Mouse (Mus musculus) liver, embryonic 12.5 days (tissue): Measurements from ENCODE around the gene Nlgn2. TPM values are rescaled to one million over a fixed set of nuclear protein-coding genes. Genes with fewer than 3 reads are reported as not detected.

ENCODE experiments used
- ATAC-seq: fragments of 200-750 bp; cut with Nextera tagmentation; 2 replicates; pipeline ENCODE4 v1.8.0; 2017; ENCODE audit warnings: moderate number of reproducible peaks, mild to moderate bottlenecking, moderate library complexity
- H3K27ac ChIP-seq: fragments of 300-500 bp; sonication (generic); 2 replicates; pipeline ENCODE4 v1.5.1; 2016; ENCODE audit warnings: mild to moderate bottlenecking
- H3K27me3 ChIP-seq: fragments of 300-500 bp; sonication (generic); replicated peaks from 2 replicates; pipeline ENCODE4 v1.6.1; 2016; ENCODE audit warnings: mild to moderate bottlenecking, moderate library complexity
- H3K36me3 ChIP-seq: fragments of 300-500 bp; sonication (generic); 2 replicates; pipeline ENCODE4 v1.6.1; 2016; ENCODE audit warnings: mild to moderate bottlenecking, moderate library complexity
- H3K4me1 ChIP-seq: fragments of 300-500 bp; sonication (generic); 2 replicates; pipeline ENCODE4 v1.6.1; 2016
- H3K4me2 ChIP-seq: fragments of 300-500 bp; sonication (generic); 2 replicates; pipeline ENCODE4 v1.6.1; 2016; ENCODE audit warnings: mild to moderate bottlenecking, moderate library complexity
- H3K4me3 ChIP-seq: fragments of 300-500 bp; sonication (generic); 2 replicates; pipeline ENCODE4 v1.5.1; 2016; ENCODE audit warnings: mild to moderate bottlenecking, moderate library complexity
- H3K9ac ChIP-seq: fragments of 300-500 bp; sonication (generic); 2 replicates; pipeline ENCODE4 v1.6.1; 2016; ENCODE audit warnings: mild to moderate bottlenecking, moderate library complexity
- H3K9me3 ChIP-seq: fragments of 300-500 bp; sonication (generic); replicated peaks from 2 replicates; pipeline ENCODE4 v1.6.1; 2016; ENCODE audit warnings: mild to moderate bottlenecking, moderate library complexity
- WGBS: fragments of 180-500 bp; shearing (Covaris S2); methylation state at CpG from one replicate; pipeline ENCODE4 v1.1.7; 2016; ENCODE audit not compliant: insufficient replicate concordance; 5-methylcytosine and 5-hydroxymethylcytosine counted together
- polyA plus RNA-seq: library from polyadenylated mRNA; unstranded; fragments of >200 nt; fragmentation: Nextera tagmentation; extraction: Ambion mirVana; gene quantifications from 2 replicates; pipeline ENCODE4 v1.2.1, GENCODE M21; 2016

Nlgn2 gene
- polyA plus RNA-seq, 1 experiment from 2014 or later: 1.3 TPM

DNA sequence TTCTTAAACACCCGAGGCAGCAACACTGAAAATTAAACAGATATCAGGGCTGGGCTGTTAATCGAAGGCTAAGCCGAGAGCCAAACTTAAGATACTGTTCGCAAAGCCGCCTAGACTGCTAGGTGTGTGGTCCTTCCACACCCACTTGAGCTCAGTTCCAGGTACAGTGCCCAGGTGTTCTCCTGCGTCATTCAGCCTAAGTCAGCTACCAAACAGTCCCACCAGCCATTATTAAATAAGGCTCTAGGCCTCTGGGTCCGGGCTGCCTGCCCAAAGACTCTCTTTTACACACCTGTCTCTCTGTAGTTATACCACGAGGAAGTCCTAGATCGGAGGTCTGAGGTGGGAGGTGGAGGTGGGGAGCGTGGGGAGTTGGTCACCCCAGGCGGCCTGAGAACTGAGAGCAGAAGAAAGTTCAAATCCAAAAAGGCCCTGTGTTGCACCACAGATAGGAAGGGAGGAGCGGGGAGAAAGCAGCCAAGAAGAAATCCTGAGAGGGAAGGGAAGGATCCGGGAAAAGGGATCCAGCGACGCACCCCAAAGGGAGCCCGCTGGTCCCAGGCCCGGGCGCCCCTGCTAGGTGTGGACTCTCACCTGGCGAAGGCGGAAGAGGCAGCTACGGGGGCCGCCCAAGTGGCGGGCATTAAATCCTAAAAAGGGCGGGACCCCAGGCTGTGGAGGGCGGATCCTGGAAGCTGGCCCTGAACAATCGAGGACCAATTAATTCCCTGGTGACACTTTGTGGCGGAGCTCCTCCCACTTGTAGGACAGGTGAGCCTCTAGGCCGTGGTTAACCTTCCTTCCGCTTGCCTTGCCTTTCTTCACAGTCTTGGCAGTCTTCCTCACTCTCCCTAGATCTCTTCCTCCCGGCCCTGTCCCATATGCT is 20.8 kb upstream of the Nlgn2 start, which contains the start of gene Tnk1:
Gene Tnk1 (minus strand): TSS at position 618 of the 886 bp plus-strand sequence.
- Histone ChIP-seq H3K9ac (no peak within 1 kb of the TSS), H3K4me1 (peaks cover 34% of the 10 kb centered on the region), H3K4me2 (peak within 1 kb of the TSS; percentile 21; the same call in 1 of the 2 replicates), H3K27me3 (peaks cover 36% of the 10 kb centered on the region), H3K9me3 (no peaks in the 10 kb centered on the region), H3K36me3 (no peaks in the 10 kb centered on the region), H3K4me3 (no peak within 1 kb of the TSS), H3K27ac (no peak within 1 kb of the TSS)
- WGBS: 35% methylated on average over 30 of the region's 30 CpGs
- no peak for ATAC-seq

GRCm38 (mm10) chr11:69855347-69855746 is 17.8 kb upstream of the Nlgn2 start:
- Histone ChIP-seq H3K4me2 (peak overlapping the region; percentile 72), H3K4me3 (peak overlapping the region; percentile 16; the same call in 1 of the 2 replicates), H3K27ac (peak overlapping the region; percentile 99), H3K9me3 (no peaks in the 10 kb centered on the region), H3K4me1 (peaks cover 59% of the 10 kb centered on the region), H3K27me3 (peaks cover 36% of the 10 kb centered on the region), H3K9ac (peak overlapping the region; percentile 66), H3K36me3 (peaks cover 29% of the 10 kb centered on the region)
- ATAC-seq: peak; percentile 38
- WGBS: 23% methylated on average over 16 of the region's 16 CpGs

DNA sequence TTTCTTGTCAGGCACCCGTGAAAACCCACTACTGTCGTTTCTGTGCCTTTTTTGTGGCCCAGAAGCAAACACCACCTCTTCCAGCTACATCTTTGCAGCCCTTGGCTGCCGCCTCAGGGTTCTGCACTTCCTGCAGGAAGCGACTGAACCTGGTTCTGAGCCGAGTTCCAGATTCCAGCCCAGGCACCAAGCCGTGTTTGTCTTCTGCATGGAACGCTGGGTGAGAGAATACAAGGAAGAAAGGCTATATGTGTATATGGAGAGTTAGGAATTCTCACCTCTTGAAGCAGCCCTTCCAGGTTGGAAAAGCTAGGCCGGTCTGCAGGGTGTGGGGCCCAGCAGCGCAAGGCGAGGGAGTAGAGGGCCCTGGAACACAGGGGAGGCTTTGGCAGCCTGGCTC is 17.1 kb upstream of the Nlgn2 start:
- WGBS: 58% methylated on average over 10 of the region's 10 CpGs
- H3K36me3 ChIP-seq: peaks cover 35% of the 10 kb centered on the region
- peaks cover 65% of the 10 kb centered on the region for H3K4me1 ChIP-seq
- no peaks in the 10 kb centered on the region for H3K9me3 ChIP-seq
- peak overlapping the region; percentile 72 for H3K4me2 ChIP-seq
- H3K4me3 ChIP-seq: peak overlapping the region; percentile 16; the same call in 1 of the 2 replicates
- H3K27me3 ChIP-seq: peaks cover 32% of the 10 kb centered on the region
- H3K9ac ChIP-seq: peak overlapping the region; percentile 66
- no peak for ATAC-seq
- peak overlapping the region; percentile 99 for H3K27ac ChIP-seq

GRCm38 (mm10) chr11:69853994-69854393 is 16.4 kb upstream of the Nlgn2 start:
- Histone ChIP-seq H3K4me3 (peak overlapping the region; percentile 42), H3K4me1 (peaks cover 72% of the 10 kb centered on the region), H3K4me2 (peak overlapping the region; percentile 72), H3K27ac (peak overlapping the region; percentile 99), H3K27me3 (peaks cover 25% of the 10 kb centered on the region), H3K36me3 (peaks cover 42% of the 10 kb centered on the region), H3K9ac (peak overlapping the region; percentile 73), H3K9me3 (no peaks in the 10 kb centered on the region)
- WGBS: 10% methylated on average over 7 of the region's 7 CpGs
- peak; percentile 93 for ATAC-seq

DNA sequence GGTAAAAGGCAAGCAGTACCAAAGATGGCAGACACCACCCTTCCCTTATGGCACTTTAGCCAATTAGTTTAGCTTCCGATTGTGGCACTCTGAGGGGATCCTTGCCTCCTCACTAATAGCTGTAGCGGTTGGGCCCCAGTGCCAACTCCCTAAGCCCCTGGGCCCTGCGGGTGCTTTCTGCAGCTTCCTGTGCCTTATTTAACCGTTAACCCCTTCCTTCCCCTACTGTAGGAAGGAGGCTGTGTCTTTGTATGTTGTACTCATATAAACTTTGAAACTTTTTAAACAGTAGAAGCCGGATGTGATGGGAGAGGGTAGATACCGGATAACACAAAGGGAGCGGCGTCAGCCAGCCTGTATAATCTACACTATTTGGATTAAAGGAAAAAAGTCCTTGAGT is 13.2 kb upstream of the Nlgn2 start:
- 57% methylated on average over 8 of the region's 8 CpGs for WGBS
- ATAC-seq: no peak
- no peaks in the 10 kb centered on the region for H3K27me3 ChIP-seq
- H3K27ac ChIP-seq: peak overlapping the region; percentile 99
- H3K4me3 ChIP-seq: no peak overlapping the region
- peak overlapping the region; percentile 10; the same call in 1 of the 2 replicates for H3K4me2 ChIP-seq
- H3K9ac ChIP-seq: no peak overlapping the region
- H3K9me3 ChIP-seq: no peaks in the 10 kb centered on the region
- H3K4me1 ChIP-seq: peaks cover 91% of the 10 kb centered on the region
- peaks cover 56% of the 10 kb centered on the region for H3K36me3 ChIP-seq

GRCm38 (mm10) chr11:69849884-69850283 is 12.3 kb upstream of the Nlgn2 start:
- H3K9me3 ChIP-seq: no peaks in the 10 kb centered on the region
- peak overlapping the region; percentile 99 for H3K27ac ChIP-seq
- H3K36me3 ChIP-seq: peaks cover 56% of the 10 kb centered on the region
- no peak overlapping the region for H3K9ac ChIP-seq
- H3K4me1 ChIP-seq: peaks cover 91% of the 10 kb centered on the region
- 0 out of 2 replicates have a peak overlapping the region, but pooled peaks have one; percentile 10 for H3K4me2 ChIP-seq
- no peak overlapping the region for H3K4me3 ChIP-seq
- no peaks in the 10 kb centered on the region for H3K27me3 ChIP-seq
- ATAC-seq: no peak
- 83% methylated on average over 15 of the region's 15 CpGs for WGBS

- WGBS: 75% methylated on average over 9 of the region's 9 CpGs
- Histone ChIP-seq H3K27ac (peak overlapping the region; percentile 99), H3K4me1 (peaks cover 85% of the 10 kb centered on the region), H3K9me3 (no peaks in the 10 kb centered on the region), H3K27me3 (no peaks in the 10 kb centered on the region), H3K9ac (0 out of 2 replicates have a peak overlapping the region, but pooled peaks have one; percentile 8), H3K36me3 (peaks cover 56% of the 10 kb centered on the region), H3K4me3 (no peak overlapping the region), H3K4me2 (0 out of 2 replicates have a peak overlapping the region, but pooled peaks have one; percentile 10)
- ATAC-seq: no peak
Measured at GRCm38 (mm10) chr11:69849128-69849527, 11.5 kb upstream of the Nlgn2 start.

DNA sequence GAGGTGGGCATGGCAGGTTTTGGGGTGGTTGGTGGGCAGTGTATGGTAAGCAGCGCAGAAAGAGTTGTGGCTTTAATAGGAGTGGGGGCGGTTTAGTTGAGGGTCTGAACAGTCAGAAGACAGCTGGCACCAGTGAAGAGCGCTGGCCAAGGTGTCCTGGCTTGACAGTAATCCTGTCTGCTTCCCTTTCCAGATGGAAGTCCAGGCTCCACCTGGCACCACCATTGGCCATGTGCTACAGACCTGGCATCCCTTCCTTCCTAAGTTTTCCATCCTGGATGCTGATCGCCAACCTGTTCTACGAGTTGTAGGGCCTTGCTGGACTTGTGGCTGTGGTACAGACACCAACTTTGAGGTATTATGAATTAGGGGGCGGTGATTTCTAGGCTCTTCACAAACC is 10.4 kb upstream of the Nlgn2 start:
- Histone ChIP-seq H3K9ac (peak overlapping the region; percentile 87; the same call in 1 of the 2 replicates), H3K36me3 (peaks cover 54% of the 10 kb centered on the region), H3K27me3 (no peaks in the 10 kb centered on the region), H3K27ac (peak overlapping the region; percentile 99), H3K9me3 (no peaks in the 10 kb centered on the region), H3K4me1 (peaks cover 80% of the 10 kb centered on the region), H3K4me2 (peak overlapping the region; percentile 92), H3K4me3 (peak overlapping the region; percentile 73)
- WGBS: 94% methylated on average over 6 of the region's 6 CpGs
- ATAC-seq: no peak

DNA sequence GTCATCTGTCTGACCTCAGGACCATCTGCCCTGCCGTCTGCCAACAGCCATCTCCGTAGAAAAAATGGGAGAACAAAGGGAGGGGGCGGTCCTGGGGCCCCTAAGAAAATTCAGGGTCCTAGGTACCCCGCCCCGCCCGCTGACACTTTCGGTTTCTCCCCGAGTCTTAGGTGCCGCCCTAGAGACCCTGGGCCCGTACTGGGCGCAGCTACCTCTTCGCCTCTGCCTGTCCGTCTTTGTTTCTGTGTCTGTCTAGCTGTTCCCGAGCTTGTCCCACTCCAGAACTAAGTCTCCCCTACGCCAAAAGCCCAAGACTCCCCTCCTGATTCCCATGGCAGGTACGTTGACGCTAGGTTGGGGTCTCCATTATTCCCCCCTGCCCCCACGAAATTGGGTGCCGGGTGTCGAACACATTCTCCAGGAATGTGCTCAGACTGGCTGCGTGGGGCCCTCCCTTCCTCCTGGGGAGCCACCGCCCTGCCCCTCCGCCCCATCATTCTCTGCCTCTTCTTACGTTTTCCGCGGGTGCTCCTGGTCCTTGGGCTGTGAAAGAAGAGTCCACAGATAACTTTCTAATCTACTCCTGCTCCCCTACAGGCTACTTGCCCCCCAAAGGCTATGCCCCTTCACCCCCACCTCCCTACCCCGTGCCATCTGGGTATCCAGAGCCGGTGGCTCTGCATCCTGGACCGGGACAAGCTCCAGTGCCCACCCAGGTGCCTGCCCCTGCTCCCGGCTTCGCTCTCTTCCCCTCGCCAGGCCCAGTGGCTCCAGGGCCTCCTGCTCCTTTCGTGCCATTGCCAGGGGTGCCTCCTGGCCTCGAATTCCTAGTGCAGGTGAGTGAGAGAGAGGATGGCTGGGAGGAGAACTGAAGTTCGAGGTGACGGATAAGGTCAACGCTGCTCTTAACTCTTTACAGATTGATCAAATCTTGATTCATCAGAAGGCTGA is 9.4 kb upstream of the Nlgn2 start:
- WGBS: 15% methylated on average over 37 of the region's 37 CpGs
- Histone ChIP-seq H3K4me3 (peak overlapping the region; percentile 73), H3K27me3 (no peaks in the 10 kb centered on the region), H3K4me1 (peaks cover 80% of the 10 kb centered on the region), H3K36me3 (peaks cover 44% of the 10 kb centered on the region), H3K27ac (peak overlapping the region; percentile 99), H3K4me2 (peak overlapping the region; percentile 92), H3K9ac (peak overlapping the region; percentile 87), H3K9me3 (no peaks in the 10 kb centered on the region)
- ATAC-seq: peak; percentile 67

DNA sequence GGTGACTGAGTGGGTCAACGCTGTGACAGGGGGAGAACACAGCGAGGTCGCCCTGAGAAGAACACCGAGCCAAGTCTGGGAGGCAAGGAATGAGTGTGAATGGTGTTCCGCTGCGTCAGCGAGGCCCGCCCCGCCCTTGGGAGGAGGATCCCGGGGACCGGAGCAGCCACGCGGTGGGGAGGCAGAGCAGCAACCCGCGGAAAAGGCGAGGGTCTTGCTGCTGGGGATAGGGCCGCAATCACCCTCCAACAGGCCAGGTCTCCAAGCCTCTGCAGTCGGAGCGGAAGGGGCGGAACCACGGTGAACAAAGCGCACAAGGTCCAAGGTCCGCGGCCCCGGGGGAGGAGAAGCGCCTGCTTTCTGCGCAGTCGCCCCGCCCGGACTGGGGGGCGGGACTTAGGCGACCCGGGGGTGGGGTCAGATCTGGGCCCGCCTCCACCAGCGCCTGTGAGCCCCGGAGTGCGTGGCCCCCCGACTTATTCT is 8.7 kb upstream of the Nlgn2 start, which contains the start of gene Plscr3:
Gene Plscr3 (plus strand): TSS at position 179 of the 483 bp plus-strand sequence.
- under 1% methylated on average over 38 of the region's 38 CpGs for WGBS
- Histone ChIP-seq H3K27me3 (no peaks in the 10 kb centered on the region), H3K9ac (peak within 1 kb of the TSS; percentile 87), H3K36me3 (peaks cover 37% of the 10 kb centered on the region), H3K4me3 (peak within 1 kb of the TSS; percentile 73), H3K27ac (peak within 1 kb of the TSS; percentile 99), H3K4me2 (peak within 1 kb of the TSS; percentile 92), H3K4me1 (peaks cover 72% of the 10 kb centered on the region), H3K9me3 (no peaks in the 10 kb centered on the region)
- ATAC-seq: peak; percentile 90

- H3K4me1 ChIP-seq: peaks cover 72% of the 10 kb centered on the region
Measured at GRCm38 (mm10) chr11:69838714-69839104, 1.1 kb upstream of the Nlgn2 start.

More at GRCm38 (mm10) chr11:69838714-69839104, 1.1 kb upstream of the Nlgn2 start:
- H3K4me2 ChIP-seq: peak overlapping the region; percentile 98
- H3K9me3 ChIP-seq: no peaks in the 10 kb centered on the region
- H3K9ac ChIP-seq: peak overlapping the region; percentile 77
- ATAC-seq: peak; percentile 11
- H3K27ac ChIP-seq: peak overlapping the region; percentile 80
- 0% methylated on average over 7 of the region's 7 CpGs for WGBS
- peak overlapping the region; percentile 63 for H3K4me3 ChIP-seq
- peaks cover 41% of the 10 kb centered on the region for H3K27me3 ChIP-seq
- H3K36me3 ChIP-seq: 0 out of 2 replicates have a peak, but pooled peaks cover 5% of the 10 kb centered on the region
